Mouse (Mus musculus) thymus, postnatal 0 days (tissue): ENCODE results near the gene Ank. TPM values are rescaled to one million over a fixed set of nuclear protein-coding genes. Genes with fewer than 3 reads are reported as not detected.
A peak's percentile ranks its signal among the peaks of the same experiment; 100 is the strongest.
"Not testable (repeated sequence)": the region's sequence is repeated elsewhere in the genome, so short reads cannot be mapped to it uniquely, and the experiment has no call there.

Source experiments
- DNase-seq: peaks from one replicate; pipeline ENCODE4 v3.0.0-alpha.2; 2015; ENCODE audit warnings: low spot score
- polyA plus RNA-seq: library from polyadenylated mRNA; unstranded; fragments of >200 nt; fragmentation: Nextera tagmentation; extraction: Ambion mirVana; gene quantifications from 2 replicates; pipeline ENCODE4 v1.2.1, GENCODE M21; 2015

The Ank gene
- polyA plus RNA-seq = 3.1 and 3.6 TPM in 2 replicates

DNA sequence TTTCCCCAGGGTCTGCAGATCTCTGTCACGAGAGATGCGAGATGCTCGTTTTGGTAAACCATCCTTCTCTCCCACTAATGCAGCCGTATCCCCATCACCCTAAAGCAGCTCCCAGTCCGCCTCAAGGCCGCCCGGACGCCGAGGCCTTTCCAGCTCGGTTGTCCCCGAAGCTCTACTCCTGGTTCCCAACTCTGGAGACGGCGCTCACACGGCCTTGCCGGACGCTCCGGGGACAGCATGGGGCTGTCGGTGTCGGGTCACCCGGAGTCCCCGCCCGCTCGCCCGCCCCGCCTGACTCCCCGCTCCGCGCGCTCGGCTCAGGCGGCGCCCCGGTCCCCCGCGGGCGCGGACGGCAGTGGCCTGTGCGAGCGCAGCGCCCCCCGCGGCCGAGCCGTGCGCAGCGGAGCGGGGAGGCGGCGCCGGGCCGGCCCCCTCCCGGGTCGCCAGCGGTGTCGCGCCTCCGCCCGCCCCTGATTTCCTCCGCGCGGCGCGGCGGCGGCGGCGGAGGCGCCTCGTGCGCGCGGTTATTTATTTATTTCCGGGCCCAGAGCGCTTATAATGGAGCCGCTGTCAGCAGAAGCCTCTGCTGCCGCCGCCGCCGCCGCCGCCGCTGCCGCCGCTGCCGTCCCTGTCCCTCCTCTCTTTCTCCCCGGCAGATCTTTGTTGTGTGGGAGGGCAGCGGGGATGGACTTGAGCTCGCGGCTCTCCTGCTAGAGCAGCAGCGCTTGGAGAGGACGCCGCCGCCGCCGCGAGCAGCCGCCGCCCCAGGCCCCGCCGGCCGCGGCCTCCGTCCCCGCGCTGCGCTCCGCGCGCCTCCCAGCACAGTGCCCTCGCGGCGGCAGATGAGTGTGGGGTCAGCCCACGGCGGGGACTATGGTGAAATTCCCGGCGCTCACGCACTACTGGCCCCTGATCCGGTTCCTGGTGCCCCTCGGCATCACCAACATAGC is at the start of gene Ank:
Gene Ank, plus strand, starts transcription at position 547 of the 950 bp plus-strand sequence.
- peak; percentile 73 for DNase-seq

DNA sequence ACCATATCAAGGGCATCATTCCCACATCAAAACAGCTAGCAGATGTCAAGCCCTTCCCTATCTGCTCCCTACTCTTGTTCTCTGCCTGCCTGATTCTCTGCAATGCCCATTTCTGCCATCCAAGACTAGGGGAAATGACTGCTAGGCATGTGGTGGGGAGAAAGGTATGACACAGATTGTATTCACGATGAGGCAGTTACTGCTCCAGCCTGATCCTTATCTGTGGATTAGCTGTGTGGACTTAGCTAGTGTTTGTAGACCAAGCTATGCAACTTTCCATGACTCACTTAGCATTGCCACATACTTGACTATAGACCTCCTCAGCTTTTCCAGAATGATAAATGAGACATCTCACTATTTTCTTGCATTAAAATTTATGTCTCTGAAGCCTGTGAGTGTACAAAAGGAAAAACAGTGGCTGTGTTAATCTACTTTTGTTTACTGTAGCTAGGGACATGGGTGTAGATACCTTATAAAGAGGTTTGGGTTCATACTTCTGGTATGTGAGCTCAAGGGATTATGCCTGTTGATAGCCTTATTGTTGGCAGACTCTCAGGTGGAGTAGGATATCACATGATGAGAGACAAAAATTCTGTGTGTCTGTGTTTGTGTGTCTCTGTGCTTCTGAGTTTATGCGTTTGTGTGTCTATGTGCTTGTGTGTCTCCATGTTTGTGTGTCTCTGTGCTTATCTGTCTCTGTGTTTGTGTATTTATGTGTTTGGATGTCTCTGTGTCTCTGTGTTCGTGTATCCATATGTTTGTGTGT is 47.7 kb upstream of the Ank start:
- no peak for DNase-seq

DNA sequence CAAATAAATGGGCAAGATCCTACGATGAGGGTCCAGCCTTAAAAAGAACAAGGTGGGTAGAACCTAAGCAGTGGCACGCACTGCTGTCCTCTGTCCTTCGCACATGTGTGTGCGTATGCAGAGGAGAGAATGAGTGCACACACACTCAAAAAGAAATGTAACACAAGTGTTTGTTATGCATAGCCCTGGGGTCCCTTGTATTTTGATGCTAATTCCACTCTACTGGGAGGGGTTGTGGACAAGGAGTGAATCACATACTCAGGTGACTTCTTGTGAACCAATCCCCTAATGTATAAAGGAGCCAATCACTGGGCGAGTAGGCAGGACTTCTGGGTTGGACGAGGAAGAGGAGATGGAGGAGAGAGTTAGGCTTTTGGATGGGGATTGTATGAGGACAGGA is 44.9 kb upstream of the Ank start:
- no peak for DNase-seq

DNA sequence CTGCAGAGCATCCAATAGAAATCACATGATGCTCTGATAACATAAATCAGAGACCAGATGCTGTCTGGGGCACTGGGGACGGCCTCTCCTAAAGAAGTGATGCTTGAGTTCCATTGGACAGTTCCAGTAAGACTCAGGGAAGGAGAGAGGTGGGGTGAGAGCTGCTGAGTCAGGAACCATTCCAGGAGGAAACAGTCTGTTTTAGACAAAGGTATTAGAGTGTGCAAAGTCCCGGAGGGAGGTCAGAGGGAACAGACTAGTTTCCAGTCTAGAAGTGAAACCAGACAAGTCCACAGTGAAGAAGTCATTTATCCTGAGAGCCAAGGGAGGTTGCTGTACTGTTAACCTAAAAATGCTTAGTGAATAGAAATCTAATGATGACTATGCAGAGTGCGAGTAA is 38.9 kb upstream of the Ank start:
- no peak for DNase-seq

DNA sequence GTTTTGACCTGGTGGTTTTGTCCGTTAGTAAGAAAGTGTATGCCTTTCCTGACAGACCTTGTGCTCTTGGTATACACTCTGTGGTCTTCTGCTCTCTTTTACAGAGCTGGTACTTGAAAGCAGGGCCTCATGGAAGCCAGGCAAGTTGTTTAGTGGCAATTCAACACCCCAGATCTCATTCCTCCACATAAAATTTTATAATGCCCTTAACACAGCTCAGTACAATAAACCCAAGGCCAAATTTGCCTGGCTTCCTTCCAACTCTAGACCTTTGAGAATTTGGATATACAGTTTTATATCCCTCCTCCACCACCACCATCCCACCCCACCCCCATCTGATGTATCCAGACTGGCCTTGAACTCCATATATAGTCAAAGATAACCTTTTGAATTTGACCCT is 36.2 kb upstream of the Ank start:
- DNase-seq = no peak

DNA sequence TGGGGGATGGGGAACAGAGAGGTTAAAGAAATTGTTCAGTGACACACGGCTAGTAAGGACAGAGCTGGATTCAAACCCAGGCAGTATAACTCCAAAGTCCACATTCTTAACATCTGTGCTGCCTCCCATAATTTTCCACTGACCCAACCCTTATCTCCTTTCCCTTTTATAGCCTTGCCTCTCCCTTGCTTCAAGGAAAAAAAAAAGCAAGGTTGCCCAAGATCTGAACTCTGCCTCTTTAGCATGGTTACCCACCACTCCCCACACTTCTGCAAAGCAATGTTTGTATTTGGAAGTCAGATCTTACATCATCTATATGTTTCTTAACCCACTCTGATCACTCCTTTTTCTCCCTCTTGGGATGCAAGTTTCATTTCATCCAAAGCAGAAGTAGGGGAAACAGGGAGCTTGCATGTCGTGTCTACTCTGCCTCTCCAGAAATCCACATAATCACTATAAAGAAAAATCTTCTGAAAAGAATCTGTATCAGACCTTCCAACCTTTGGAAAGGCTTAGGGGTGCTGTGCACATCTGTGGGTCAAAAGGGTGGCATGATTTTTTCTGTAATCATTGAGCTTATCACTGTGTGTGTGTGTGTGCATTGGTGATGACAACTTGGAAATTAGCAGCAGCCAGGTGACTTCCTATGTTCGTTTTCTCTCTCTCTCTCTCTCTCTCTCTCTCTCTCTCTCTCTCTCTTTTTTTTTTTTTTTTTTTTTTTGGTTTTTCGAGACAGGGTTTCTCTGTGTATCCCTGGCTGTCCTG is 33.4 kb upstream of the Ank start:
- DNase-seq = no peak

DNA sequence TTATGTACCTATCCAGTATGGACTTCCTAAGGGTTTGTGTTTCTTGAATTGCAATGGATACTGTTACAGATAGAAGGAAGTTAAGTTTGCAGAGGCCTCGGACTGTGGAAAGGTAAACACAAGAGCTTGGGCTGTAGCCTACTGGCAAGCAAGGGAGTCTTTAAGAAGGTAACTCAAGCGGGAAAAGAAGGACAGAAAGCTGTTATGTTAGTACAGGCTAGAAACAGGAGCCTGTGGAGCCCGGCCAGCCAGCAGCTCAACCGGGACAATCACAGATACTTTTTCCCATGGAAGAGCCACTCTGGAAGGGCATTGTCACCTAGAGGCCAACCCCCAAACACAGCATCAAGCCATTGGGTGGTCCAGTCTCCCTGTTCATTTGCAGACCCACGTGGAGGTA is 31.1 kb upstream of the Ank start:
- no peak for DNase-seq

DNA sequence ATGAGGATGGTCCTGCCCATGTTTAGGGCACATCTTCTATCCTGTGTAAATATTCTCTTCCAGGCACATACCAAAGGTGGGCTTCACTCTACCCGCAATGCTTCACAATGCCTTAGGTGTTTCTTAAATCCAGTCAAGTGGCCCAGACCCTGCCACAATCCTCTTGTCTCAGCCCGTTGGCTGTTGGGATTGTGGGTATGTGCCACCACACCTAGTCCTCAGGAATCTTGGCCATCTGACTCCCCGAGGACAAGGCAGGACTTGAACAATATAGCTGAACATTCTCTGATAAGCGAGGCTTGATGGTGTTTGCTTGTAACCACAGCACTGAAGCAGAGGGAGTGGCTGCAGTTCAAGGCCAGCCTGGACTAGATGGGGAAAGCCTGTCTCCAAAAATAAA is 30.3 kb upstream of the Ank start:
- DNase-seq = no peak

DNA sequence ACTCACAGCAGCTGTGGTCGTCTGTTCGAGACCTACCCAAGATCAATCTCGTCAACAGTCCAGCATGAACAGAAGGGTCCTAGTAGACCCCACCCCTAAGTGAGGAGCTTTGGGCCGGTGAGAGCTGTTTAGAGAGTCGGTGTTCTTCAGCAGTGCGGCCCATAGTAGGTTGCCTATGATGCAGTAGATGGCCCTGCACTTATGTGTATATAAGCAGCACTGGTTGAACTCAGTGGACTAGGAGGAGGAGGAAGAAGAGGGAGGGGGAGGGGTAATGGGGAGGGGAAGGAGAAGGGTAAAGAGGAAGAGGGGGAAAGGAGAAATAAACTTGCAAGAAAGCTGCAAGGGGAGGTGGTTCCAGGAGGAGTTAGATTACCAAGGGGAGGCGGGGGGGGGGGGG is 25.4 kb upstream of the Ank start:
- no peak for DNase-seq

DNA sequence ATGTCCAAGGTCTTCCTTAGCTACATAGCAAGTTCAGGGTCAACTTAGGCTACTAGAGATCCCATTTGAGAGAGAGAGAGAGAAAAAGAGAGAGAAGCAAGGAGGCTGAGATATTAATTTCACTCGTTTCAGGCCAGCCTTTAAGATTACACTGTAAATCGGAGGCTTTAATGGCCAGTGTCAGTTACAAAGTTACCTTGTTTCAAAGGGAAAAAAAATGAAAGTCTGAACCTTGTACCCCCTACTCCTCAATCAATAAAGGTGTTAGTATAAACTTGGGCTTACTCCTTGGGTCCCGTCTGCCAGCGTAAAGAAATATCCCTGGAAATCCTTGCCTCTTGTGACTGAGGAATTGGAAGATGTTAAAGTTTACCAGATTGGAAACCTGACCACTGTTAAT is 24.9 kb upstream of the Ank start:
- DNase-seq = no peak

DNA sequence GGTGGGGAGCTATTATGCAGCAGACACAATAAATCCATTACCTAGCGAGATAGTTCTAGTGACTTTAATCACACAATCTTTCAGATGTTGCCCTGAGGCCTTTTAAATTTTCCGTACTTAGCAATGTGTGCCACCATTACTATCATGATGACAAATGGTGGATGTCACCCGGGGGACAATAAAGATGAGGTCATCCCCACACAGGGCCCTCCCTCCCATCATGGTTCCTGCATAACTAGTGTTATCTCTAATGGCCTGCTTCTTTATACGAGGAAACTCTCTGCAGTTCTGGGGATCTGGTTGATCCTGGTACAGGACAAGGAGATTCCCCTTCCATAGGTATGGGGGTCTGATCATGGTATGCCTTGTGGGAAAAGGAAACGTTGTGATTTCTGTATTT is 24.5 kb upstream of the Ank start:
- DNase-seq = no peak

DNA sequence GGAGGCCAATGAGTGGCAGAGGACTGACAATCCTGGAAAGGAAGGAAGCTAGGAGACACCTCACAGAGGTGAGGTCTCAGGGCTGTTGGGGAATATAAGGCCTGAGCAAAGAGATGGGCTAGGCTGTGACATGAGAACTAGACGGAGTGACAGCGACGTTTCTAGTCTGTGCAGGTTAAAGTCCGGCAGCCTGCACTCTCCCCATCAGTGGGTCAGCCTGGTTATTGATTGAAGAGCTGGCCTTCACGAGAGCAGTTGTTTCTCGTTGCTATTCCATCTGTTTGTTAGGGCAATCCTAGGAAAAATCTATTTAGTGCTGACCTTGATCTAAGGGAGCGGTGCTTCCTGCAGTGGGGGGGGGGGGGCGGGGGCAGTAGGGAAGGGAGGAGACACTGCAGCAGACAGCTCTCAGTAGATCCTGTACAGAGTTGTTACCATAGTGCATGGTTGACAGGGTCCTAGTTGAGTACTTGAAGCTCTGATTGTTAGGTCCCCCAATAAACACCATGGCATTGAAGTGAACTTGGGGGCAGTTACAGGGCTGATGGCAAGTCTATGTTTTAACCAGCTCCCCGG is 21.6 kb upstream of the Ank start:
- no peak for DNase-seq

DNA sequence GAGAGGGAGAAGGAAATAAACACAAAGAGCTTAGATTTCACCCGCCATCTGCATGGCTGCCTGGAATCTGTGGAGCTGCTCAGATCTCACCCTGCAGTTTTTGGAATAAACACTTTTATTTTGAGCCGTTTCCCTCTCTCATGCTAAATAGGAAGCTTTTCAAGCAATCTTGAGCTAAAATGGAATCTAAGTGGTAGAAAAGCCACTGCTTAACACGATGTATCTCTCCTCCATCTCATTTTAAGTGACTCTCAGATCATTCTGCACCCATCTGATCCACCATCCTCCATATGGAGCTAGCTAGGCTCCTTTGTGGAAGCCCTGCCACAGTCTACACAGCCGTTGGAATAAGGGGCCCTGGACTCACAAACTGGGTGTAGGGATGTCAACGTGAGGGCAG is 15.8 kb upstream of the Ank start:
- no peak for DNase-seq

DNA sequence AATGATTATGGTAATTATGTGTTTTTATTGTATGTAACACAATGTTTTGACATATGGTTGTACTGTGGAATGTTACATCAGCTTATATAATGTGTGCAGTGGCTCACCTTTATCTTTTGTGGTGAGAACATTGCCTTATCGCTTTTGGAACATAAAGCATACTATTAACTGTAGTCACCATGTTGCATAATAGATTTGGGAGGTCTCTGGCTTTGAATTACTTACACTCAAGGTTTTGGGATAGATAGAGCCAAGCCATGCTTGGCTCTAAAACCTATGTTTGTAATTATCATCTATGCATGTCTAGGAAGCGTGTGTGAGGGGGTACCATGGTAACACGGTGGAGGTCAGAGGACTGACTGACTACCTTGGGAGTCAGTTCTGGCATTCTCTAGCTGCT is 14.7 kb upstream of the Ank start:
- no peak for DNase-seq

DNA sequence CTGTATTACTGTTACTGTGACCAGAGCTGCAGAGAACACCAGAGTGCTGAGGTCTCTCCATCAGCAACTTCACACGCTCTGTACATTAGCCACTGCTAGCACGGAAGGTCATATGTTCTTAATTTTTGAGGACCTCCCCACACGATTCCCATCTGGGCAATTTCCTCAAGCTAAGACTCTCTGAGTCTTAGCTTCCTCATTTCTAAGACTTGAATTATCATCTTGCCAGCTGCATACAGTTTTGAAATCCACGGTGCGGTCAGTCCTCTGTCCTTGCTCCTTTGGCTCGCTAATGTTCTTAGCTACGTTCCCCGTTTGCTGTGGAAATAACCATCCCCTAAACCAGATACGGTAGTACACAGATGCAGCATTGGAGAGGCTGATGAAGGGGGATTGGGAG is 14.0 kb upstream of the Ank start:
- DNase-seq = no peak

DNA sequence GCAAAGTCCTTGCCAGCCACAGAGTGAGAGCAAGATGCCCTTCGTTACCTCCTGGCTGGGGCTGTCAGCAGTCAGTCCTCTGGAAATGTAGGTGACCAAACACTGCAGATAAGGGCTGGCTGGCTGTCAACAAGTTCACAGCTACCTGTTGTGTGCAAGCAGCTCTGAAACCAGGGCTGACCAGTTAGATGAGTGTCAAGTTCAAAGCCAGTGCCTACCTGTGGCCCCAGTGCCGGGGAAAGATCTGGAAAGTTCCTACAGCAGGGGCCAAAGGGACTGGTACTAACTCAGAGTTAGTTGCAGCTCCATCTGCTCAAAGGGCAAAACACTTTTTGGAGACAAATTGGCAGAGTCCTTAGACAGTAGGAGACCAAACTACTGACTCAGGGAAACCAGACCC is 9.5 kb upstream of the Ank start:
- no peak for DNase-seq

DNA sequence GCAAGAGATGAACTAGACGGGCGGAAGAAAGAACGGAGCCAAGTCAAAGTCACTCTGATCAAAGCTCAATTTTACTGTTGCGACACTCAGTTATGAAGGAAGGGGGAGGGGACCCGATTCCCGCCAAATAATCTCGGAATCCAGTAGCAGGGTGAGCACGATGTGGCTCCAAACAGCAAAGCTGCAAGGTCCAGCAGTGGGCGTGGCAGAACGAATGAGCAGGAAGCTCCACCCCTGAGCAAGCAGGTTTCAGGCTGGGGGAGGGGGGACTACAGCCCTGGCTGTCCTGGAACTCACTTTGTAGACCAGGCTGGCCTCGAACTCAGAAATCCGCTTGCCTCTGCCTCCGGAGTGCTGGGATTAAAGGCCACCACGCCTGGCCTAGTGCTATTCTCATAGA is 6.7 kb upstream of the Ank start:
- not testable (repeated sequence) for DNase-seq

DNA sequence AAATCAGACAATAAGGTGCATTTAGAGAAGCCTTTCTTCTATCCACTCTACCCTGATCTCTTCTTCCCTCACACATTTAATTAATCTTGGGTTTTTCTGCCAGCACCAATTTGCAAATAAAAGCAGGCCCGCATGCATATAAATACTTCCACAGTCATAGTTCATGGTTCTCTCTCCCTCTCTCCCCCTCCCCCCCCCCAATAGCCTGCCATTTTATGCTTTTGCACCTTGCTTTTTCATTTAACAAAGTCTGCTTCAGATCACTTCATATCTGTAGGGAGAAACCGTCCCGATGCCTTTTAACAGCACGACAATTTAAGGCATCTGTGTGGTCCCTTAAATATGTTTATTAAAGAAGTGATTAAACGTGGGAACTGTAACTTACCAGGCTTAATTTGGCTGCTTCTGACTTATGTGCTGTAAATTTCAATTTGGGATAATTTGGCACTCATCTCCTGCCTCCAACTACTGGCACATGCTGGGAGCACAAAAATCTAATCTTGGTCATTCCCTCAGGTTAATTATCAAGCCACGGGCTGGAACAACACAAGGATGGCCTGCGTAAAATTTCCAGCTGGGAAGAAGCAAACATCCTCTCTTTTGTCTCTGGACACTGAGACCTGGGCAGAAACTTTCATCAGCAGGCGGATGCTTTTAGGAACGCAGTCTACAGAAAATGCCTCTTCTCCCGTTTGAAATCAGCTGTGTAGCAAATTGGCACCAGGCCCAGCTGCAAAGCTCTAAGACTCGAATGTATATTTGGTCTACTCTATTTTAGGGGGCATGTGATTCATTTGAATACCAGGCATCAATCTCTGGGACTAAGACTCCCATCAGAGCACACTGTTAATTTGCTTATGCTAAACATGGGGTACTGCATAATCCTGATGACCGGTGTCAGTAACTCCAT is 4.9 kb upstream of the Ank start:
- no peak for DNase-seq

DNA sequence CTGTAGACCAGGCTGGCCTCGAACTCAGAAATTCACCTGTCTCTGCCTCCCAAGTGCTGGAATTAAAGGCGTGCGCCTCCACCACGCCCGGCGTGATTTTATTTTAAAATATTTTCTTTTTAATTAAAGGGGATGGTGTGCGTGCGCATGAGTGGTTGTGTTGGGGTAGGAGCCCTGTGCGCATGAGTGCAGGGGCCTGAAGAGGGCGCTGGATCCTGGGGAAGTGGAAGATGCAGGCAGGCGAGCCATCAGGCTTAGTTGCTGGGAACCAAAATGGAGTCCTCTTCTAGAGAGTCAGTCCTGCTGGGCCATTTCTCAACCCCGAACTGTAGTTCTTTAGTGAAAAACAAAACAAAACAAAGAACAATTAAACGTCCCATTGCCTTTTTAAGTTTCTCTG is 2.6 kb upstream of the Ank start:
- DNase-seq = no peak

DNA sequence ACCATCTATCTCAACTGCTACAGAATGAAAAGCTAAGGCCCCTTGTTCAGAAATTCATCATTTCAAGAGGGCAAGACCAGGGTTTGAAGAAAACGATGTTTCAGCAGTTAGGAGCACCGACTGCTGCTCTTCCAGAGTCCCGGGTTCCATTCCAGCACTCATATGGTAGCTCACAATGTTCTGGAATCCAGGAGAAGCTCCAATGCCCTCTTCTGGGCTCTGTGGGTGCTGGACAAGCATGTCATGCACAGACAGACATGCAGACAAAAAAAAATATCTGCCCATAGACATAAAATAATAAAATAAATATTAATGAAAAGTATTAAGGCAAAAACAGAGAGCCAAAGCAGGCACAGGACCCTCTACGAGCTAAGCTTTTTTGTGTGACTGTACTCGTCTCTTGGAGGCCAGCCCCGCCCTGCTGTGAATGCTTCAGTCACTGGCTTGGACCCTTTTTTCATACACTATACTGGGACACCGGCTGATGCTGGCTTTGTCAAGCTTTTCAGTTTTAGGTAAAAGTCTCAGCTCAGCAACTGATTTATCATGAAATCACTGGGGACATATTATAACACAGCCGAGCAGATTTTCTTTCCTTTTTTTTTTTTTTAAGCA is 979 bp upstream of the Ank start:
- DNase-seq = no peak
